Mouse (Mus musculus) large intestine, adult 2 months (tissue): ENCODE measurements around the gene Il1rapl1. TPM values are rescaled to one million over a fixed set of nuclear protein-coding genes. Genes with fewer than 3 reads are reported as not detected.

ENCODE experiments used
- DNase-seq: peaks from one replicate; pipeline ENCODE4 v3.0.0-alpha.2; 2012; ENCODE audit warnings: low read depth, low spot score
- WGBS: fragments of 180-500 bp; shearing (Covaris S2); methylation state at CpG from one replicate; pipeline ENCODE4 v1.1.7; 2018; 5-methylcytosine and 5-hydroxymethylcytosine counted together
- polyA plus RNA-seq: library from polyadenylated mRNA; depleted of rRNA; stranded (reverse); fragments of >200 nt; gene quantifications from 2 replicates; pipeline ENCODE4 v1.2.3, GENCODE M21; 2012

The Il1rapl1 gene
- polyA plus RNA-seq, 1 experiment = not detected

GRCm38 (mm10) chrX:87663856-87664255 is 451.6 kb downstream of the Il1rapl1 start:
- WGBS = 88% methylated on average over 1 of the region's 1 CpGs
- DNase-seq = no peak

GRCm38 (mm10) chrX:87655644-87656043 is 459.8 kb downstream of the Il1rapl1 start:
- no peak for DNase-seq
- 46% methylated on average over 2 of the region's 2 CpGs for WGBS

GRCm38 (mm10) chrX:87600914-87601313 is 514.5 kb downstream of the Il1rapl1 start:
- no peak for DNase-seq

- no peak for DNase-seq
Observed at GRCm38 (mm10) chrX:87507997-87508396, 607.4 kb downstream of the Il1rapl1 start.

GRCm38 (mm10) chrX:87502604-87503003 is 612.8 kb downstream of the Il1rapl1 start:
- DNase-seq = no peak
- WGBS = 82% methylated on average over 5 of the region's 5 CpGs

GRCm38 (mm10) chrX:87483416-87483815 is 632.0 kb downstream of the Il1rapl1 start:
- DNase-seq = no peak
- 67% methylated on average over 1 of the region's 1 CpGs for WGBS

GRCm38 (mm10) chrX:87238191-87238590 is 877.3 kb downstream of the Il1rapl1 start:
- DNase-seq = peak; percentile 63
- 68% methylated on average over 11 of the region's 11 CpGs for WGBS

- no peak for DNase-seq
Observed at GRCm38 (mm10) chrX:87225280-87225679, 890.2 kb downstream of the Il1rapl1 start.

GRCm38 (mm10) chrX:87002296-87002695 is 1113.1 kb downstream of the Il1rapl1 start:
- DNase-seq = no peak

GRCm38 (mm10) chrX:86955126-86955525 is 1160.3 kb downstream of the Il1rapl1 start:
- DNase-seq = no peak
- WGBS = 57% methylated on average over 1 of the region's 1 CpGs

- WGBS = 84% methylated on average over 1 of the region's 1 CpGs
- no peak for DNase-seq
Observed at GRCm38 (mm10) chrX:86954614-86955013, 1160.8 kb downstream of the Il1rapl1 start.

GRCm38 (mm10) chrX:86950940-86951339 is 1164.5 kb downstream of the Il1rapl1 start:
- no peak for DNase-seq
- WGBS = 49% methylated on average over 2 of the region's 2 CpGs

- DNase-seq = no peak
Observed at GRCm38 (mm10) chrX:86949112-86949511, 1166.3 kb downstream of the Il1rapl1 start.

- DNase-seq = no peak
- WGBS = 69% methylated on average over 2 of the region's 2 CpGs
Observed at GRCm38 (mm10) chrX:86854835-86855234, 1260.6 kb downstream of the Il1rapl1 start.

GRCm38 (mm10) chrX:86808218-86808617 is 1307.2 kb downstream of the Il1rapl1 start:
- 67% methylated on average over 3 of the region's 3 CpGs for WGBS
- DNase-seq = no peak

- DNase-seq = no peak
- 63% methylated on average over 2 of the region's 2 CpGs for WGBS
Observed at GRCm38 (mm10) chrX:86802725-86803124, 1312.7 kb downstream of the Il1rapl1 start.

GRCm38 (mm10) chrX:86728803-86729202 is 1386.6 kb downstream of the Il1rapl1 start:
- no peak for DNase-seq
- 51% methylated on average over 3 of the region's 3 CpGs for WGBS
